Mouse (Mus musculus): ENCODE measurements at regions not wholly inside any gene's neighbourhood (a gene's known extent, or its start where the extent isn't known, plus 50 kb on each side); places are given as distances from the start of the nearest gene placed in this dataset.

- Histone ChIP-seq H3K9me3 (ENCODE audit: control insufficient read depth, low read length) (no peaks in the 10 kb centered on the region), H3K4me3 (ENCODE audit: low read depth, low read length) (no peak overlapping the region), H3K27ac (ENCODE audit: low read depth, low read length) (no peak overlapping the region), H3K27me3 (ENCODE audit: control insufficient read depth, insufficient read depth, low read length) (no peaks in the 10 kb centered on the region), H3K9ac (ENCODE audit: low read length) (no peak overlapping the region), H3K4me1 (ENCODE audit: control insufficient read depth, insufficient read depth, low read length) (no peaks in the 10 kb centered on the region), H3K4me2 (no peak overlapping the region), H3K36me3 (ENCODE audit: control insufficient read depth, insufficient read depth, low read length) (no peaks in the 10 kb centered on the region)
- whole genome bisulfite sequencing, result 88% methylated on average over 4 of the region's 4 CpGs
- ATAC-seq (ENCODE audit: low FRiP score) (no peak), DNase-seq (ENCODE audit: low spot score, missing footprints) (no peak)
These were observed 199.2 kb downstream of the S1pr1 start for GRCm38 (mm10) chr3:115515645-115516044.

- no peaks in the 10 kb centered on the region for H3K36me3 ChIP-seq (ENCODE audit: control insufficient read depth, insufficient read depth, low read length)
- no peak overlapping the region for H3K4me2 ChIP-seq
- H3K4me1 ChIP-seq (ENCODE audit: control insufficient read depth, insufficient read depth, low read length), result no peaks in the 10 kb centered on the region
- H3K9ac ChIP-seq (ENCODE audit: low read length), result no peak overlapping the region
- no peak for DNase-seq (ENCODE audit: low spot score, missing footprints)
- H3K27me3 ChIP-seq (ENCODE audit: control insufficient read depth, insufficient read depth, low read length), result no peaks in the 10 kb centered on the region
- ATAC-seq (ENCODE audit: low FRiP score), result no peak
- no peaks in the 10 kb centered on the region for H3K9me3 ChIP-seq (ENCODE audit: control insufficient read depth, low read length)
- H3K27ac ChIP-seq (ENCODE audit: low read depth, low read length), result no peak overlapping the region
- H3K4me3 ChIP-seq (ENCODE audit: low read depth, low read length), result no peak overlapping the region
- 89% methylated on average over 4 of the region's 4 CpGs for WGBS
These were observed 205.2 kb downstream of the S1pr1 start for GRCm38 (mm10) chr3:115509658-115510057.

- DNase-seq (ENCODE audit: low spot score, missing footprints), result no peak
These were observed 217.5 kb downstream of the S1pr1 start for GRCm38 (mm10) chr3:115497420-115497819.

GRCm38 (mm10) chr3:115496110-115496509 is 218.8 kb downstream of the S1pr1 start:
- no peak overlapping the region for H3K27ac ChIP-seq (ENCODE audit: low read depth, low read length)
- no peak overlapping the region for H3K9ac ChIP-seq (ENCODE audit: low read length)
- no peaks in the 10 kb centered on the region for H3K9me3 ChIP-seq (ENCODE audit: control insufficient read depth, low read length)
- 85% methylated on average over 3 of the region's 3 CpGs for WGBS
- H3K36me3 ChIP-seq (ENCODE audit: control insufficient read depth, insufficient read depth, low read length), result no peaks in the 10 kb centered on the region
- no peaks in the 10 kb centered on the region for H3K4me1 ChIP-seq (ENCODE audit: control insufficient read depth, insufficient read depth, low read length)
- no peak overlapping the region for H3K4me2 ChIP-seq
- H3K27me3 ChIP-seq (ENCODE audit: control insufficient read depth, insufficient read depth, low read length), result no peaks in the 10 kb centered on the region
- DNase-seq (ENCODE audit: low spot score, missing footprints) (no peak), ATAC-seq (ENCODE audit: low FRiP score) (no peak)
- H3K4me3 ChIP-seq (ENCODE audit: low read depth, low read length), result no peak overlapping the region

More at GRCm38 (mm10) chr3:115497420-115497819, 217.5 kb downstream of the S1pr1 start:
- no peak overlapping the region for H3K27ac ChIP-seq (ENCODE audit: low read depth, low read length)
- H3K4me3 ChIP-seq (ENCODE audit: low read depth, low read length), result no peak overlapping the region
- no peaks in the 10 kb centered on the region for H3K27me3 ChIP-seq (ENCODE audit: control insufficient read depth, insufficient read depth, low read length)
- no peaks in the 10 kb centered on the region for H3K4me1 ChIP-seq (ENCODE audit: control insufficient read depth, insufficient read depth, low read length)
- H3K4me2 ChIP-seq, result no peak overlapping the region
- 96% methylated on average over 1 of the region's 1 CpGs for WGBS
- H3K9ac ChIP-seq (ENCODE audit: low read length), result no peak overlapping the region
- H3K36me3 ChIP-seq (ENCODE audit: control insufficient read depth, insufficient read depth, low read length), result no peaks in the 10 kb centered on the region
- H3K9me3 ChIP-seq (ENCODE audit: control insufficient read depth, low read length), result no peaks in the 10 kb centered on the region
- no peak for ATAC-seq (ENCODE audit: low FRiP score)

- Histone ChIP-seq H3K36me3 (ENCODE audit: control insufficient read depth, insufficient read depth, low read length) (no peaks in the 10 kb centered on the region), H3K4me3 (ENCODE audit: low read depth, low read length) (no peak overlapping the region), H3K4me1 (ENCODE audit: control insufficient read depth, insufficient read depth, low read length) (no peaks in the 10 kb centered on the region), H3K27ac (ENCODE audit: low read depth, low read length) (no peak overlapping the region), H3K4me2 (no peak overlapping the region), H3K27me3 (ENCODE audit: control insufficient read depth, insufficient read depth, low read length) (no peaks in the 10 kb centered on the region), H3K9ac (ENCODE audit: low read length) (no peak overlapping the region), H3K9me3 (ENCODE audit: control insufficient read depth, low read length) (no peaks in the 10 kb centered on the region)
- no peak for DNase-seq (ENCODE audit: low spot score, missing footprints)
- ATAC-seq (ENCODE audit: low FRiP score), result no peak
These were observed 219.2 kb downstream of the S1pr1 start for GRCm38 (mm10) chr3:115495692-115496091.

- Histone ChIP-seq H3K9me3 (ENCODE audit: control insufficient read depth, low read length) (no peaks in the 10 kb centered on the region), H3K27me3 (ENCODE audit: control insufficient read depth, insufficient read depth, low read length) (no peaks in the 10 kb centered on the region), H3K27ac (ENCODE audit: low read depth, low read length) (no peak overlapping the region), H3K36me3 (ENCODE audit: control insufficient read depth, insufficient read depth, low read length) (no peaks in the 10 kb centered on the region), H3K9ac (ENCODE audit: low read length) (no peak overlapping the region), H3K4me1 (ENCODE audit: control insufficient read depth, insufficient read depth, low read length) (no peaks in the 10 kb centered on the region), H3K4me3 (ENCODE audit: low read depth, low read length) (no peak overlapping the region), H3K4me2 (no peak overlapping the region)
- no peak for ATAC-seq (ENCODE audit: low FRiP score)
- DNase-seq (ENCODE audit: low spot score, missing footprints), result no peak
- WGBS, result 83% methylated on average over 4 of the region's 4 CpGs
These were observed 245.9 kb downstream of the S1pr1 start for GRCm38 (mm10) chr3:115468980-115469379.

- no peak for DNase-seq (ENCODE audit: low spot score, missing footprints)
These were observed 247.0 kb downstream of the S1pr1 start for GRCm38 (mm10) chr3:115467850-115468249.

GRCm38 (mm10) chr3:115462623-115463022 is 252.2 kb downstream of the S1pr1 start:
- Histone ChIP-seq H3K27ac (ENCODE audit: low read depth, low read length) (no peak overlapping the region), H3K36me3 (ENCODE audit: control insufficient read depth, insufficient read depth, low read length) (no peaks in the 10 kb centered on the region), H3K4me2 (no peak overlapping the region), H3K9me3 (ENCODE audit: control insufficient read depth, low read length) (no peaks in the 10 kb centered on the region), H3K9ac (ENCODE audit: low read length) (no peak overlapping the region), H3K4me3 (ENCODE audit: low read depth, low read length) (no peak overlapping the region), H3K27me3 (ENCODE audit: control insufficient read depth, insufficient read depth, low read length) (no peaks in the 10 kb centered on the region), H3K4me1 (ENCODE audit: control insufficient read depth, insufficient read depth, low read length) (no peaks in the 10 kb centered on the region)
- 76% methylated on average over 3 of the region's 3 CpGs for WGBS
- DNase-seq (ENCODE audit: low spot score, missing footprints) (no peak), ATAC-seq (ENCODE audit: low FRiP score) (peak; percentile 61)

More at GRCm38 (mm10) chr3:115467850-115468249, 247.0 kb downstream of the S1pr1 start:
- Histone ChIP-seq H3K4me1 (ENCODE audit: control insufficient read depth, insufficient read depth, low read length) (no peaks in the 10 kb centered on the region), H3K4me3 (ENCODE audit: low read depth, low read length) (no peak overlapping the region), H3K27me3 (ENCODE audit: control insufficient read depth, insufficient read depth, low read length) (no peaks in the 10 kb centered on the region), H3K9me3 (ENCODE audit: control insufficient read depth, low read length) (no peaks in the 10 kb centered on the region), H3K9ac (ENCODE audit: low read length) (no peak overlapping the region), H3K4me2 (no peak overlapping the region), H3K27ac (ENCODE audit: low read depth, low read length) (no peak overlapping the region), H3K36me3 (ENCODE audit: control insufficient read depth, insufficient read depth, low read length) (no peaks in the 10 kb centered on the region)
- no peak for ATAC-seq (ENCODE audit: low FRiP score)
- 79% methylated on average over 2 of the region's 2 CpGs for WGBS
